Mouse (Mus musculus) neural tube, embryonic 12.5 days (tissue): ENCODE measurements at regions not wholly inside any gene's neighbourhood (a gene's known extent, or its start where the extent isn't known, plus 50 kb on each side); places are given as distances from the start of the nearest gene placed in this dataset.

Experiments used
- ATAC-seq: fragments of 200-750 bp; cut with Nextera tagmentation; 2 replicates; pipeline ENCODE4 v1.8.0; 2017; ENCODE audit warnings: low read depth, mild to moderate bottlenecking, moderate TSS enrichment, moderate library complexity; ENCODE audit not compliant: low FRiP score
- H3K27ac ChIP-seq: fragments of 300-500 bp; sonication (generic); 2 replicates; pipeline ENCODE4 v1.5.1; 2016
- H3K27me3 ChIP-seq: fragments of 300-500 bp; sonication (generic); replicated peaks from 2 replicates; pipeline ENCODE4 v1.6.1; 2016; ENCODE audit warnings: mild to moderate bottlenecking
- H3K36me3 ChIP-seq: fragments of 300-500 bp; sonication (generic); 2 replicates; pipeline ENCODE4 v1.6.1; 2016; ENCODE audit warnings: mild to moderate bottlenecking
- H3K4me1 ChIP-seq: fragments of 300-500 bp; sonication (generic); 2 replicates; pipeline ENCODE4 v1.6.1; 2016
- H3K4me2 ChIP-seq: fragments of 300-500 bp; sonication (generic); replicated peaks from 2 replicates; pipeline ENCODE4 v1.6.1; 2016; ENCODE audit warnings: mild to moderate bottlenecking
- H3K4me3 ChIP-seq: fragments of 300-500 bp; sonication (generic); 2 replicates; pipeline ENCODE4 v1.5.1; 2016
- H3K9ac ChIP-seq: fragments of 300-500 bp; sonication (generic); 2 replicates; pipeline ENCODE4 v1.6.1; 2016; ENCODE audit warnings: mild to moderate bottlenecking
- H3K9me3 ChIP-seq: fragments of 300-500 bp; sonication (generic); 2 replicates; pipeline ENCODE4 v1.6.1; 2016; ENCODE audit warnings: mild to moderate bottlenecking
- WGBS: fragments of 180-500 bp; shearing (Covaris S2); methylation state at CpG from one replicate; pipeline ENCODE4 v1.1.7; 2016; 5-methylcytosine and 5-hydroxymethylcytosine counted together

DNA sequence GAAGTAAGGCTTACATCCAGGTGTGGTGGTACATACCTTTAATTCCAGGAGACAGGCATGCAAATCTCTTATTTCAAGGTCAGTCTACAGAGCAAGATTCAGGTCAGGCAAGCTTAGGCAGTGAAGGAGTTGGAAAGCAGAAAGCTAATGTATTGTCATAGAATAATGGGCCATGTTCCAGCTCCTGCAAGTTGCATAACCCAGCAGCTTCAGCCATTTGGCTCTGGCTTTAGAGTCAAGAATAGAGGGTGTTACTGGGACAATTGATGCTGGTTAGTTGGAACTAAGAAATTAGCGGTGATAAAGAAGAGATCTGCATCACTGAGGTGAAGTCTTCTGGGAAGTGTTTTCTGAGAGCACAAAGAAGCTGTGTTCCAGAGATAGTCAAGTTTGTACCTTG is 565.3 kb upstream of the Jag1 start:
- no peak overlapping the region for H3K9ac ChIP-seq

GRCm38 (mm10) chr2:137663171-137663570 is 546.7 kb upstream of the Jag1 start:
- H3K9me3 ChIP-seq, result no peaks in the 10 kb centered on the region
- WGBS, result 61% methylated on average over 2 of the region's 2 CpGs
- no peak overlapping the region for H3K4me2 ChIP-seq
- no peaks in the 10 kb centered on the region for H3K36me3 ChIP-seq
- H3K4me3 ChIP-seq, result no peak overlapping the region
- no peak overlapping the region for H3K27ac ChIP-seq
- no peak for ATAC-seq
- H3K27me3 ChIP-seq, result no peaks in the 10 kb centered on the region
- no peak overlapping the region for H3K9ac ChIP-seq
- no peaks in the 10 kb centered on the region for H3K4me1 ChIP-seq

More for the DNA sequence above, 565.3 kb upstream of the Jag1 start:
- no peaks in the 10 kb centered on the region for H3K9me3 ChIP-seq
- no peak for ATAC-seq
- no peaks in the 10 kb centered on the region for H3K36me3 ChIP-seq
- H3K4me1 ChIP-seq, result no peaks in the 10 kb centered on the region
- no peak overlapping the region for H3K4me3 ChIP-seq
- H3K4me2 ChIP-seq, result no peak overlapping the region
- H3K27me3 ChIP-seq, result no peaks in the 10 kb centered on the region
- H3K27ac ChIP-seq, result no peak overlapping the region
- 97% methylated on average over 1 of the region's 1 CpGs for WGBS

GRCm38 (mm10) chr2:137662216-137662615 is 545.8 kb upstream of the Jag1 start:
- WGBS, result 92% methylated on average over 2 of the region's 2 CpGs
- ATAC-seq, result no peak
- no peak overlapping the region for H3K9ac ChIP-seq
- H3K27ac ChIP-seq, result no peak overlapping the region
- no peaks in the 10 kb centered on the region for H3K27me3 ChIP-seq
- no peak overlapping the region for H3K4me2 ChIP-seq
- H3K36me3 ChIP-seq, result no peaks in the 10 kb centered on the region
- no peaks in the 10 kb centered on the region for H3K9me3 ChIP-seq
- no peak overlapping the region for H3K4me3 ChIP-seq
- H3K4me1 ChIP-seq, result no peaks in the 10 kb centered on the region

GRCm38 (mm10) chr2:137660449-137660848 is 544.0 kb upstream of the Jag1 start:
- no peak overlapping the region for H3K4me2 ChIP-seq
- WGBS, result 78% methylated on average over 1 of the region's 1 CpGs
- no peak overlapping the region for H3K9ac ChIP-seq
- H3K27ac ChIP-seq, result no peak overlapping the region
- H3K4me3 ChIP-seq, result no peak overlapping the region
- H3K36me3 ChIP-seq, result no peaks in the 10 kb centered on the region
- no peaks in the 10 kb centered on the region for H3K4me1 ChIP-seq
- no peaks in the 10 kb centered on the region for H3K27me3 ChIP-seq
- H3K9me3 ChIP-seq, result no peaks in the 10 kb centered on the region
- no peak for ATAC-seq

DNA sequence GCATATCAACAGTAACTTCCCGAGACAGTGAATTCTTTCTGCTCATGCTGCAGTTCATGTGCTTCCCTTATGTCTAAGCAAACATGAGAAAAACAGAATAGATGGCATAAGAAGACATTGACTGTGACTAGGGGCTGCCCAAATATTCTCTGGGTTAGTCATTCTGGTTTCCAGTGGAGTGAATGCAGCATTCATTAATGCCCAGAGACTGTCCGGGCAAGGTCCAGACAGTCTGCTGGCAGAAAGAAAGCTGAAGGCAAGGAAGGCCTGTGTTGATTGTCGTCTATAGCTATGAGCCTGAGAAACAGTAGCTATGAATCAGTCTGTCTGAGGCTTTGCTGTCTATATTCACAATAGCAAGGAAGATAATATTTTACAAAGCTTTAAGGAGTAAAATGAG is 537.9 kb upstream of the Jag1 start:
- Histone ChIP-seq H3K4me3 (no peak overlapping the region), H3K4me1 (no peaks in the 10 kb centered on the region), H3K27me3 (no peaks in the 10 kb centered on the region), H3K9ac (no peak overlapping the region), H3K9me3 (no peaks in the 10 kb centered on the region), H3K4me2 (no peak overlapping the region), H3K27ac (no peak overlapping the region), H3K36me3 (no peaks in the 10 kb centered on the region)
- WGBS, result 78% methylated on average over 3 of the region's 3 CpGs
- ATAC-seq, result no peak

GRCm38 (mm10) chr2:137644160-137644559 is 527.7 kb upstream of the Jag1 start:
- H3K9me3 ChIP-seq, result no peaks in the 10 kb centered on the region
- no peaks in the 10 kb centered on the region for H3K36me3 ChIP-seq
- 56% methylated on average over 2 of the region's 2 CpGs for WGBS
- no peaks in the 10 kb centered on the region for H3K27me3 ChIP-seq
- no peak overlapping the region for H3K9ac ChIP-seq
- H3K27ac ChIP-seq, result no peak overlapping the region
- H3K4me1 ChIP-seq, result no peaks in the 10 kb centered on the region
- no peak overlapping the region for H3K4me3 ChIP-seq
- ATAC-seq, result no peak
- no peak overlapping the region for H3K4me2 ChIP-seq

GRCm38 (mm10) chr2:137643269-137644055 is 527.0 kb upstream of the Jag1 start:
- WGBS, result 69% methylated on average over 10 of the region's 10 CpGs
- Histone ChIP-seq H3K36me3 (no peaks in the 10 kb centered on the region), H3K4me1 (no peaks in the 10 kb centered on the region), H3K27ac (no peak overlapping the region), H3K4me2 (no peak overlapping the region), H3K9ac (no peak overlapping the region), H3K4me3 (no peak overlapping the region), H3K27me3 (no peaks in the 10 kb centered on the region), H3K9me3 (no peaks in the 10 kb centered on the region)
- ATAC-seq, result no peak

DNA sequence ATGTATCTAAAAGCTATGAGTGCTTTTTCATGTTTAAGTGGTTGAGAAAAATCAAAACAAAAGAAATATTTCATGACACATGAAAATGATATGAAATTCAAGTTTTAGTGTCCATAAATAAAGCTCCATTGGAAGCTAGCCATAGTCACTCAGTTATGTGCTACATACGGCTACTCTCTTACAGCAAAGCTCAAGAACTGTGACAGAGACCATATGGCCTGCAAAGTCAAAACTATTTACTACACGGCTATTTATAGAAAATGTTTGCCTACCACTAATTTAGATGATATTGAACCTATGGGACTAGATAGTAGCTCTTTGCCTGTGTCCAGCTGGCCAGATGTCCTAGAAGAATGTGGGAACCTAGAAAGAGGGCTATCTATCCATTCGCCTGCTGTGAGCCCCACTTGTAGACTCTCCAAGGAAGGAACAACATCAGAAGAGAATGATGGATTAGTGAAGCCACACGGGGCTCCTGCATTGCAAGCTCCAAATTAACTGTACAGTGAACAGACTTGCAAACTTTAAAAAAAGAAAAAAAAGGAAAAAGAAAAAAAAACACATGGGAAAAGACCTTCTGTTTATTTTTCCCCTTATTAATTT is 518.7 kb upstream of the Jag1 start:
- Histone ChIP-seq H3K4me1 (no peaks in the 10 kb centered on the region), H3K27ac (no peak overlapping the region), H3K4me3 (no peak overlapping the region), H3K27me3 (no peaks in the 10 kb centered on the region), H3K4me2 (no peak overlapping the region), H3K9ac (no peak overlapping the region), H3K36me3 (no peaks in the 10 kb centered on the region), H3K9me3 (no peaks in the 10 kb centered on the region)
- WGBS, result 70% methylated on average over 4 of the region's 4 CpGs
- ATAC-seq, result no peak

DNA sequence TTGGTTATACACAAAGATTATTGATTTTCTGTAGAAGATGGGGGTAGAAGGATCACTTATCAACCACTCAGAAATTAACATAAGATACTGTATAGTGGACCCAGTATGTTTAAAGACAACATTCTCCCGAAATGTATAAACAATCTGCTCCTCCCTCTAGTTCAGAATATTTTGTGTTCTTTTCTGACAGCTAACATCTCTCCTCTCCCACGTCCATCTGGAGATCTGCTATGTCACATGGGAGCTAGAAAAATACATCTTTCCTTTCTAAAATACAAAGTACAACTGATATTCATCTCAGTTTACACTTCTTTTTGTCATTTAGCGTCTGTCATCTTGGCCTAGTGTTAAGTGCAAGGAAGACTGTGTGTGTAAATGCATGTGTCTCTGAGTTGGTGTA is 500.2 kb upstream of the Jag1 start:
- Histone ChIP-seq H3K36me3 (no peaks in the 10 kb centered on the region), H3K4me2 (no peak overlapping the region), H3K4me1 (no peaks in the 10 kb centered on the region), H3K27me3 (no peaks in the 10 kb centered on the region), H3K9ac (no peak overlapping the region), H3K4me3 (no peak overlapping the region), H3K9me3 (no peaks in the 10 kb centered on the region), H3K27ac (no peak overlapping the region)
- ATAC-seq, result no peak
- 84% methylated on average over 3 of the region's 3 CpGs for WGBS

GRCm38 (mm10) chr2:137613791-137614190 is 497.3 kb upstream of the Jag1 start:
- H3K9ac ChIP-seq, result no peak overlapping the region
- H3K27ac ChIP-seq, result no peak overlapping the region
- 91% methylated on average over 2 of the region's 2 CpGs for WGBS
- no peak overlapping the region for H3K4me2 ChIP-seq
- H3K9me3 ChIP-seq, result no peaks in the 10 kb centered on the region
- ATAC-seq, result no peak
- H3K4me1 ChIP-seq, result no peaks in the 10 kb centered on the region
- no peak overlapping the region for H3K4me3 ChIP-seq
- H3K27me3 ChIP-seq, result no peaks in the 10 kb centered on the region
- no peaks in the 10 kb centered on the region for H3K36me3 ChIP-seq

DNA sequence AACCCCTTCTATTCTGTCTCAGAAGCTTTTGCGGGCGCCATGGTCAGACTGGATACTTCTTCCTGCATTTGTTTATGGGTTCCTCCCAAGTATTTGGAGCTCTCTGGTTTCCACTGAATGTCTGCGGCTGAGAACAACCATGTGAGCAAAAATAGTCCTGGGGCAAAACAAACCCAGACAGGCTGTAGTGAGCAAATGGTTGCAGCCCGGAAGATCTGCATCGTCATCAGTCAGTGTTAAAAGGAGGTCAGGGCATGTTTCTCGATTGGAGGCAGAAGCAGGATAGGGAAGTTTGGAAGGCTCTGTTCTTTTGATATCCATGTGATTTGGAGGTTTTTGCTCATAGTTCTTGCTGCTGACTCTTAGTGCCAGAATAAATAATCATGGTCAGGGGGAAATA is 492.1 kb upstream of the Jag1 start:
- no peaks in the 10 kb centered on the region for H3K9me3 ChIP-seq
- H3K27me3 ChIP-seq, result no peaks in the 10 kb centered on the region
- no peaks in the 10 kb centered on the region for H3K4me1 ChIP-seq
- no peaks in the 10 kb centered on the region for H3K36me3 ChIP-seq
- no peak overlapping the region for H3K27ac ChIP-seq
- 79% methylated on average over 6 of the region's 6 CpGs for WGBS
- no peak for ATAC-seq
- H3K4me3 ChIP-seq, result no peak overlapping the region
- H3K4me2 ChIP-seq, result no peak overlapping the region
- H3K9ac ChIP-seq, result no peak overlapping the region

DNA sequence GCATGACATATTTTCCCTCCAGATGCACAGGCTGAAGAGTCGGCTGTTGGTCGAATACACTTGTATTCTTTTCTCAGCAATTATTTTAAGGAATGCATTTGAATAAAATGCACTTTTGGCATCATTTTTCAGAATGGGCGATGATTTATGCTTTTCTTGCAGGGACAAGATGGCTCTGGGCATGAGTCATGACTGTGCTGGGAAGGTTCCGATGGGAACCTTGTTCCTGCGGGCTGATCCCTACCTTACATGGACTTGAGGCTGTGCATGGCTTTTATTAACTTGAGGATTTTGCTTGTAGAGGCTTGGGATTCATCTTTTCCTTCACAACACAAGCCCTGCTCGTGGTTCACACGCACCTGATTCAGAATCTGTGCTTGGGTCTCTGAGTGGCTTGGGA is 481.7 kb upstream of the Jag1 start:
- no peak overlapping the region for H3K9ac ChIP-seq
- ATAC-seq, result no peak
- H3K4me1 ChIP-seq, result no peaks in the 10 kb centered on the region
- no peaks in the 10 kb centered on the region for H3K36me3 ChIP-seq
- no peaks in the 10 kb centered on the region for H3K27me3 ChIP-seq
- no peak overlapping the region for H3K4me3 ChIP-seq
- H3K9me3 ChIP-seq, result no peaks in the 10 kb centered on the region
- WGBS, result 89% methylated on average over 7 of the region's 7 CpGs
- no peak overlapping the region for H3K27ac ChIP-seq
- H3K4me2 ChIP-seq, result no peak overlapping the region

DNA sequence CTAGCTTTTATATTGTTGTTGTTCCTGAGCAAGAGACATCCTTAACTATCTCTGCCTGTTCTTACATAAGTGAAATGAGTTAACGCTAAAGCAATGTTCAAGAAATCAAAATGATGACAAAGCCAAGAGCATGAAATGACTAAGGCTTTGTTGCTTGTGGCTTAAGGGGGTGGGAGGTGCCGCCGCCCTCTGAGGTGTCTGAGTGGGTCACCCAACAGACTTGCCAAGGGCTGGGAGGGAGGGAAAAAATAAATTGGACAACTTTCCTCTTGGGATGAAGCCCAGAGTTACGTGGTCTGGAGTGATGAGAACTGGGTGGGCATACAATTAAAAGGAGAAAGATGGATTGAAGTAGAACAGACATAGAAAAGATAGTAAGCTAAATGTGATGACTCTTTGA is 478.1 kb upstream of the Jag1 start:
- Histone ChIP-seq H3K9me3 (no peaks in the 10 kb centered on the region), H3K27ac (no peak overlapping the region), H3K4me2 (no peak overlapping the region), H3K4me3 (no peak overlapping the region), H3K27me3 (no peaks in the 10 kb centered on the region), H3K4me1 (no peaks in the 10 kb centered on the region), H3K9ac (no peak overlapping the region), H3K36me3 (no peaks in the 10 kb centered on the region)
- WGBS, result 87% methylated on average over 4 of the region's 4 CpGs
- no peak for ATAC-seq
